Comparison of ENCODE assay signal across 11 mouse cellular contexts in genomic region chr2:93303260-93303584, GRCm38 (mm10). TPM values are rescaled to one million over a fixed set of nuclear protein-coding genes. Genes with fewer than 3 reads are reported as not detected.
A peak's percentile ranks its signal among the peaks of the same experiment; 100 is the strongest.
DNase-seq lines count a peak whose midpoint lies in the region; ATAC-seq and TF ChIP-seq lines count a peak whose summit lies in the region.
"Had no signal": no experiment of that assay in that cellular context is flagged by ENCODE, and none has a peak within 500 bp of the region (broad histone marks: within the 10 kb centered on the region; RNA-seq: fewer than 3 reads in every experiment).

No protein-coding gene starts in this region.

- H3K9me3 ChIP-seq in embryonic facial prominence, embryonic 15.5 days (replicated peaks), result no peaks in the 10 kb centered on the region
- H3K9me3 ChIP-seq in hindbrain, embryonic 12.5 days (replicated peaks), result no peaks in the 10 kb centered on the region
- H3K9me3 ChIP-seq in midbrain, postnatal 0 days (ENCODE audit: low read length), result no peaks in the 10 kb centered on the region

- no peaks in the 10 kb centered on the region for H3K36me3 ChIP-seq in kidney, adult 2 months (ENCODE audit: control insufficient read depth, insufficient read depth, low read length)
- H3K36me3 ChIP-seq in embryonic facial prominence, embryonic 15.5 days, result no peaks in the 10 kb centered on the region
- H3K36me3 ChIP-seq in hindbrain, embryonic 12.5 days, result 0 out of 2 replicates have a peak, but pooled peaks cover 2% of the 10 kb centered on the region
- H3K36me3 ChIP-seq in midbrain, postnatal 0 days (ENCODE audit: insufficient read depth, low read length), result no peaks in the 10 kb centered on the region

- WGBS in kidney, adult 2 months, result 60% methylated on average over 5 of the region's 5 CpGs
- 45% methylated on average over 5 of the region's 5 CpGs for WGBS in embryonic facial prominence, embryonic 15.5 days
- WGBS in hindbrain, embryonic 12.5 days, result 24% methylated on average over 5 of the region's 5 CpGs
- WGBS in midbrain, postnatal 0 days, result 21% methylated on average over 5 of the region's 5 CpGs

- no peak for TF ChIP-seq POLR2A in kidney, adult 2 months (IDR thresholded peaks at IDR 0.05; ENCODE audit: low read depth, low read length)

- H3K4me1 ChIP-seq in kidney, adult 2 months (ENCODE audit: control insufficient read depth, insufficient read depth, low read length), result 0 out of 2 replicates have a peak, but pooled peaks cover 6% of the 10 kb centered on the region
- peaks cover 18% of the 10 kb centered on the region for H3K4me1 ChIP-seq in embryonic facial prominence, embryonic 15.5 days
- H3K4me1 ChIP-seq in hindbrain, embryonic 12.5 days, result peaks cover 28% of the 10 kb centered on the region
- H3K4me1 ChIP-seq in midbrain, postnatal 0 days (ENCODE audit: insufficient read depth, low read length), result peaks cover 13% of the 10 kb centered on the region

- H3K27me3 ChIP-seq in kidney, adult 2 months (replicated peaks; ENCODE audit: control insufficient read depth, insufficient read depth, low read length), result no peaks in the 10 kb centered on the region
- no peaks in the 10 kb centered on the region for H3K27me3 ChIP-seq in embryonic facial prominence, embryonic 15.5 days
- no peaks in the 10 kb centered on the region for H3K27me3 ChIP-seq in hindbrain, embryonic 12.5 days
- H3K27me3 ChIP-seq in midbrain, postnatal 0 days (ENCODE audit: insufficient read depth, low read length), result no peaks in the 10 kb centered on the region

- H3K27ac ChIP-seq in kidney, adult 2 months (ENCODE audit: insufficient read depth, low read depth, low read length), result peak overlapping the region; percentile 62
- H3K27ac ChIP-seq in embryonic facial prominence, embryonic 15.5 days (replicated peaks), result peak overlapping the region; percentile 58
- peak overlapping the region; percentile 90 for H3K27ac ChIP-seq in hindbrain, embryonic 12.5 days
- peak overlapping the region; percentile 65 for H3K27ac ChIP-seq in midbrain, postnatal 0 days (ENCODE audit: low read depth, low read length)
- H3K27ac ChIP-seq: liver, embryonic 14.5 days had no signal

- TF ChIP-seq CTCF in kidney, adult 2 months (conservative IDR thresholded peaks at IDR 0.05; ENCODE audit: insufficient read depth, insufficient read length, low read depth, low read length), result no peak
- no peak for TF ChIP-seq CTCF in midbrain, postnatal 0 days (IDR thresholded peaks at IDR 0.05)

- no peak overlapping the region for H3K4me2 ChIP-seq in embryonic facial prominence, embryonic 15.5 days (replicated peaks)
- H3K4me2 ChIP-seq in hindbrain, embryonic 12.5 days (replicated peaks), result no peak overlapping the region
- H3K4me2 ChIP-seq in midbrain, postnatal 0 days (ENCODE audit: low read depth, low read length, poor library complexity, severe bottlenecking), result no peak overlapping the region

- no peak for ATAC-seq in embryonic facial prominence, embryonic 15.5 days (ENCODE audit: insufficient number of reproducible peaks, low FRiP score, low TSS enrichment, low read depth)
- ATAC-seq in hindbrain, embryonic 12.5 days (ENCODE audit: low FRiP score), result no peak; the same call in none of the 2 replicates
- no peak; the same call in 1 of the 2 replicates for ATAC-seq in midbrain, postnatal 0 days (ENCODE audit: low FRiP score)
- no peak for ATAC-seq in activated CD4-positive, CD25-positive, alpha-beta regulatory T cell, adult 4 months

- no peak overlapping the region for H3K9ac ChIP-seq in embryonic facial prominence, embryonic 15.5 days
- no peak overlapping the region for H3K9ac ChIP-seq in hindbrain, embryonic 12.5 days
- no peak overlapping the region for H3K9ac ChIP-seq in midbrain, postnatal 0 days (replicated peaks; ENCODE audit: low read length, poor library complexity, severe bottlenecking)
- H3K9ac ChIP-seq: liver, embryonic 14.5 days had no signal

- DNase-seq in kidney, adult 2 months, result no peak
- DNase-seq in kidney, postnatal 36 days, result no peak
- DNase-seq in midbrain, postnatal 0 days (ENCODE audit: low spot score), result no peak
- DNase-seq in embryo, embryonic 11 days, result no peak
- no peak for DNase-seq in gastrocnemius, postnatal 4 days (ENCODE audit: low spot score in 2 of 2)
- DNase-seq: cerebellum, adult 9-10 months had no signal

- no peak overlapping the region for H3K4me3 ChIP-seq in kidney, adult 2 months (ENCODE audit: insufficient read depth, low read depth, low read length)
- H3K4me3 ChIP-seq in embryonic facial prominence, embryonic 15.5 days (replicated peaks), result no peak overlapping the region
- no peak overlapping the region for H3K4me3 ChIP-seq in hindbrain, embryonic 12.5 days
- H3K4me3 ChIP-seq in midbrain, postnatal 0 days (ENCODE audit: low read depth, low read length), result no peak overlapping the region
- H3K4me3 ChIP-seq: myocyte had no signal

RNA-seq across cellular contexts. Expression of gene Tspan18, which starts 31.1 kb away (rescaled TPM):
- 18.9 and 20.9 TPM in 2 replicates for polyA plus RNA-seq in kidney, adult 2 months (2012; rRNA removed)
- 25.5 and 27.6 TPM in 2 replicates for polyA plus RNA-seq in embryonic facial prominence, embryonic 15.5 days (2015; fragmentation: Nextera tagmentation; extraction: Ambion mirVana)
- 34.2 and 39.0 TPM in 2 replicates for polyA plus RNA-seq in hindbrain, embryonic 12.5 days (2016; fragmentation: Nextera tagmentation; extraction: Ambion mirVana)
- total RNA-seq in midbrain, postnatal 0 days (2014; rRNA removed), result 19.8 and 21.5 TPM in 2 replicates
- 13.2 and 16.5 TPM in 2 replicates for polyA plus RNA-seq in midbrain, postnatal 0 days (2015; fragmentation: Nextera tagmentation; extraction: Ambion mirVana)
- polyA plus RNA-seq in activated CD4-positive, CD25-positive, alpha-beta regulatory T cell, adult 4 months (2017; shearing (Covaris generic)), result under 1 TPM in 1 of 2 experiments, not detected in 1; 0.54 TPM
- total RNA-seq in gastrocnemius, postnatal 4 days (2021), result 10 to 100 TPM; 26.3 to 26.9 TPM
